In the genomic region with DNA sequence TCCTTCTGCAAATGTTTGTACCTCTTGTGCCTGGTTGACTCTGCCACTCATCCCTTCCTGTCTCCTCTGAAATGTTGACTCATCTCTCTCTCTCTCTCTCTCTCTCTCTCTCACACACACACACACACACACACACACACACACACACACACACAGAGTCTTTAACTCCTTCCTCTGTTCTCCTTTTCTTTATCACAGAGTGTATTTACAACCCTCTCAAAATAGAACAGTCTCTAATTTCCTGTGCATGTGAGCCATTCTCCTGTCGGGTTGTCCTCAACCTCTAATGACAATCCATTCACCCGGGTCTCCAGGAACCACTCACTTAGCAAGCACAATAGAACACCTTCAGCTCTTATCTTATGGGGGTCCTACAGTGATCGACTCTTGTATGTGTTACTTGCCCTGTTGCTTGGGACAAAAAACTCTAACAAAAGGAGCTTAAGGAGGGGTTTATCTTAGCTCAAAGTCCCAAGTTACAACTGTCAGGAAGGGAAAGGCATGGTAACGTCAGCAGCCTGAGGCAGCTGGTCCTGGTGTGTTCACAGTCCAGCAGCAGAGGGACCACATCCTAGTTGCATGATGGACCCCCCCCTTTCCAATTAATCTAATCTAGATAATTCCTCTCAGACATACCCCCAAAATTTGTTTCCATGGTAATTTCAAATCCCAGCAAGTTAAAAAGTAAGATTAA, we compare ENCODE assay signal across 27 mouse cellular contexts.
DNase-seq lines count a peak whose midpoint lies in the region; ATAC-seq lines count a peak whose summit lies in the region.
"Had no signal": no experiment of that assay in that cellular context is flagged by ENCODE, and none has a peak within 500 bp of the region (broad histone marks: within the 10 kb centered on the region; RNA-seq: fewer than 3 reads in every experiment).

No protein-coding gene starts in this region.

- no peak overlapping the region for H3K4me2 ChIP-seq in intestine, embryonic 14.5 days (ENCODE audit: low read length)
- H3K4me2 ChIP-seq in intestine, embryonic 16.5 days (ENCODE audit: low read depth, low read length): no peak overlapping the region
- H3K4me2 ChIP-seq: embryonic facial prominence, embryonic 13.5 days; embryonic facial prominence, embryonic 15.5 days; forebrain, embryonic 13.5 days had no signal

- H3K9me3 ChIP-seq in intestine, embryonic 14.5 days (ENCODE audit: control insufficient read depth, low read length): no peaks in the 10 kb centered on the region
- H3K9me3 ChIP-seq in intestine, embryonic 16.5 days (ENCODE audit: control insufficient read depth, low read length): 0 out of 2 replicates have a peak, but pooled peaks cover 2% of the 10 kb centered on the region
- H3K9me3 ChIP-seq: embryonic facial prominence, embryonic 13.5 days; embryonic facial prominence, embryonic 15.5 days had no signal

- 0 out of 2 replicates have a peak, but pooled peaks have one; percentile 66 for ATAC-seq in intestine, embryonic 14.5 days (replicated peaks; ENCODE audit: low FRiP score, low TSS enrichment, low read depth)
- ATAC-seq in intestine, embryonic 16.5 days: peak; percentile 76
- ATAC-seq: activated CD4-positive, CD25-positive, alpha-beta regulatory T cell, adult 4 months; CD4-positive, CD25-positive, alpha-beta regulatory T cell, adult 4 months; forebrain, embryonic 13.5 days; forebrain, embryonic 16.5 days; Patski had no signal

- no peaks in the 10 kb centered on the region for H3K4me1 ChIP-seq in intestine, embryonic 14.5 days (replicated peaks; ENCODE audit: control insufficient read depth, insufficient read depth, low read length)
- no peaks in the 10 kb centered on the region for H3K4me1 ChIP-seq in intestine, embryonic 16.5 days (ENCODE audit: control insufficient read depth, insufficient read depth, low read length)
- H3K4me1 ChIP-seq: embryonic facial prominence, embryonic 15.5 days had no signal

- H3K36me3 ChIP-seq in intestine, embryonic 14.5 days (ENCODE audit: control insufficient read depth, insufficient read depth, low read length): no peaks in the 10 kb centered on the region
- H3K36me3 ChIP-seq in intestine, embryonic 16.5 days (ENCODE audit: control insufficient read depth, insufficient read depth, low read length): no peaks in the 10 kb centered on the region
- H3K36me3 ChIP-seq: embryonic facial prominence, embryonic 13.5 days; embryonic facial prominence, embryonic 15.5 days; G1E had no signal

- H3K4me3 ChIP-seq in intestine, embryonic 14.5 days (ENCODE audit: low read depth, low read length): no peak overlapping the region
- no peak overlapping the region for H3K4me3 ChIP-seq in intestine, embryonic 16.5 days (ENCODE audit: low read length)
- H3K4me3 ChIP-seq: embryonic facial prominence, embryonic 13.5 days; embryonic facial prominence, embryonic 15.5 days; erythroblast, embryonic 14.5 days; forebrain, embryonic 13.5 days had no signal

- no peak overlapping the region for H3K9ac ChIP-seq in intestine, embryonic 14.5 days (ENCODE audit: low read length)
- H3K9ac ChIP-seq in intestine, embryonic 16.5 days (ENCODE audit: low read depth, low read length): no peak overlapping the region
- H3K9ac ChIP-seq: embryonic facial prominence, embryonic 13.5 days; embryonic facial prominence, embryonic 15.5 days; forebrain, embryonic 13.5 days had no signal

- H3K27me3 ChIP-seq in intestine, embryonic 14.5 days (replicated peaks; ENCODE audit: control insufficient read depth, insufficient read depth, low read length): no peaks in the 10 kb centered on the region
- H3K27me3 ChIP-seq in intestine, embryonic 16.5 days (replicated peaks; ENCODE audit: control insufficient read depth, insufficient read depth, low read length): no peaks in the 10 kb centered on the region
- H3K27me3 ChIP-seq: CH12.LX; embryonic facial prominence, embryonic 13.5 days; embryonic facial prominence, embryonic 15.5 days; forebrain, embryonic 13.5 days; Patski had no signal

- peak; percentile 9 for DNase-seq in 416B (ENCODE audit: low read depth)
- no peak for DNase-seq in intestine, embryonic 14.5 days (ENCODE audit: low spot score)
- peak; percentile 1 for DNase-seq in yolk sac, embryonic 10.5 days (ENCODE audit: low spot score)
- no peak for DNase-seq in urinary bladder, adult 2 months (ENCODE audit: low spot score)
- DNase-seq in cerebellum, postnatal 25 days: no peak
- DNase-seq in layer of hippocampus, postnatal 36 days: no peak
- DNase-seq: adrenal gland, adult 8-10 months; adrenal gland, postnatal 14 days; adrenal gland, postnatal 36 days; B cell, adult 2 months; cerebellum, adult 11-12 months; cerebellum, adult 2 months; cerebellum, adult 9-10 months; cerebellum, postnatal 10 days; cerebellum, postnatal 36 days; embryo, embryonic 11 days had no signal

- H3K27ac ChIP-seq in intestine, embryonic 14.5 days (ENCODE audit: low read depth): no peak overlapping the region
- peak overlapping the region; percentile 71 for H3K27ac ChIP-seq in intestine, embryonic 16.5 days (ENCODE audit: low read length)
- H3K27ac ChIP-seq: embryonic facial prominence, embryonic 13.5 days; embryonic facial prominence, embryonic 15.5 days; forebrain, embryonic 13.5 days had no signal

- WGBS in intestine, embryonic 14.5 days: 35% methylated on average over 4 of the region's 4 CpGs
- 36% methylated on average over 4 of the region's 4 CpGs for WGBS in intestine, embryonic 16.5 days

Comparison
In these comparisons a context has a peak if more than half of its experiments do, and no peak if none do; other contexts are left out.
1. DNase-seq: peak in 416B (single experiment) and yolk sac, embryonic 10.5 days (single experiment); none in intestine, embryonic 14.5 days (single experiment), urinary bladder, adult 2 months (single experiment), cerebellum, postnatal 25 days (0 of 2) and layer of hippocampus, postnatal 36 days (0 of 2).